Mouse (Mus musculus): ENCODE measurements around the gene Nfkbiz. TPM values are rescaled to one million over a fixed set of nuclear protein-coding genes. Genes with fewer than 3 reads are reported as not detected.
A peak's percentile ranks its signal among the peaks of the same experiment; 100 is the strongest.
"Not testable (repeated sequence)": the region's sequence is repeated elsewhere in the genome, so short reads cannot be mapped to it uniquely, and the experiment has no call there.

The Nfkbiz gene
- 94.5 TPM for polyA plus RNA-seq (2021)

DNA sequence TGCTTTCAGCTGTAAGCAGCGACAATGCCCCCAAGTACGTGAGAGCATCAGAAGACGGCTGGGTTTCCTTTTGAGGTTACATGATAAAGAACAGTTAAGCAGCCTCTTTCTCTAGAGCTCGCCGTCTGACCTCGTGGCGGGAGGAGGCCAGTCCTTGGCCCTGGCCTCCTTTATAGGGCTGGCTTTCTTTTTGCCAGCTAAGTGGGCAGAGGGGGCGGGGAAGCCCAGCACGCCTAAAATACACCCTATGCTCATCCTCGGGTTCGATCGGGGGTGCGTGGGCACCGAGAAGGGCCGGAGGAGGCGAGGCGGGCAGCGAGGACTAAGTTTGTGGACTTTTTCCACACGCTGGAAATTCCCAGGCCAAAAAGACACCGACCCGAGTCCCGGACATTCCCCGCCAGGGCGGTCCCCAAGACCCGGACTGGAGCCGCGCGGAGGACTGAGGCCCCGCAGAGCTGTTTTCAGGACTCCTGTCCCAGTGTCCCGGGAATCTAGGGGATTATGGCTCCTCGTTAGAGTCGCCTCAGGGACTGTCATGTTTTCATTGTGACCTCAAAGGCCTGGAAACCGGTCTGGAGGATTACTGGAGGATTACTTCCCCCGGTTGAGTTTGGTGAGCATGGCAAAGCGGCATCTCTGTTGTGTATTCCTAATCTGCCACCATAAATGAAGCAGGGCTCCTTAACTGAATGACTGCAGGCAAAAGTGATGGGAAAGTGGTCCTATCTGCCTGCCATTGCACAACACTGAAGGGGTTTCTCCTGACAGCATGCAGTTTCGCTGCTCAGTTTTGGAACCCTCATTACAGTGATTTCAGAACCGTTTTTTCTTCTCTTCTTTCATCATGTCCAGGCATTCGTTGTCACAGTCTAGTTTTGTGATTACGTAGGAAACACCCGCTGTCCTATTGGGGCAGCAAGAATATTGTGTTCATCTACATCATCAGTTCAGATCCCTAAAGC, at the start of gene Nfkbiz:
TSS of gene Nfkbiz (minus strand) at position 390 of the 965 bp plus-strand sequence.
- DNase-seq (ENCODE audit: low read depth, low spot score), result no peak
- CTCF ChIA-PET, result interaction anchor here (1.2 to 2.9 kb wide), 3 partner anchors 8 to 40 kb away, joined by 3 to 19 read pairs (median 7); no protein-coding TSS in a partner anchor
- peak; percentile 94 for ATAC-seq
- no peak for TF ChIP-seq CTCF (IDR thresholded peaks at IDR 0.05)
- in situ Hi-C loops (cut with MboI; ENCODE audit: low pct_unique_long_range_greater_than_20kb), result no loop called here
- no peaks in the 10 kb centered on the region for H3K27me3 ChIP-seq
- POLR2A ChIA-PET, result interaction anchor here (0.6 to 1.5 kb wide), 4 partner anchors 13 to 315 kb away, joined by 3 to 12 read pairs (median 4); no protein-coding TSS in a partner anchor

DNA sequence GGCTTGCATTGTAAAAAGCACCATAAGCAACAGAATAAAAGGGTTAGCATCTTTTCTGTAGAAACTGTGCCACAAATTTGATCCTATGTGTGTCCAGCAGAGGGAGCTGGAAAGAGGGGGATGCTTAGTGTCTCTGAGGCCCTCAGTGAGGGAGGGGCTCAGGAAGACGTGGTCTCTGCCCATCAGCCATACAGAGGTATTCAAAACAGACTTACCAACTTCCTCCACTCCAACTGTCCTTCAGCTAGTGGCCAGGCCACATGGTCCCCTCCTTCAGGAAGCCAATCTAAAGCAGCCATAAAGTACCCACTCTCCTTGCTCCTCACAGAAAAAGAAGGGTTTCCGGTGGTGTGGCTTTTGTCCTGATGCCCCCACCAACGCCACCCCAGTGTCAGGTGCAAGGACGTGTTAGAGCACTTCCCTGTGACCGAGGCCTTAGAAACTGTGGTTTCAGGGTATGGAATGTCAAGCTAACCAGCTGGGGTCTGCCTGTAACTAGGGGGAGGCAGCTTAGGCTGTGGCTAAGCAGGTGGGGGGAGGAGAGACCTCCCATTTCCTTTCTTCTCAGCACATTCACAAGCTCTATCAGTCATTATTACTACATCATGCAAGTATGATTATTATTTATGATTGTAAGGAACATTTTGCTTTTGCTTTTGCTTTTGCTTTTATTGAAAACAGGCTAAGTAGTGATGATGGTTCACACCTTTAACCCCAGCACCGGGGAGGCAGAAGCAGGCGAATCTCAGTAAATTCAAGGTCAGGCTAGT, 49.3 kb upstream of the Nfkbiz start:
- in situ Hi-C loops (cut with MboI; ENCODE audit: low pct_unique_long_range_greater_than_20kb), result loop anchor here (25.0 kb wide), 1 partner anchor 1926 kb away; no protein-coding TSS in a partner anchor
- no peak for DNase-seq (ENCODE audit: low read depth, low spot score)
- ChIA-PET POLR2A (no interaction called here), CTCF (interaction anchor here (1.5 kb wide), 1 partner anchor 10 kb away, joined by 4 read pairs; no protein-coding TSS in a partner anchor)
- H3K27me3 ChIP-seq, result no peaks in the 10 kb centered on the region
- TF ChIP-seq CTCF (IDR thresholded peaks at IDR 0.05), result peak; percentile 66
- peak; percentile 51 for ATAC-seq

DNA sequence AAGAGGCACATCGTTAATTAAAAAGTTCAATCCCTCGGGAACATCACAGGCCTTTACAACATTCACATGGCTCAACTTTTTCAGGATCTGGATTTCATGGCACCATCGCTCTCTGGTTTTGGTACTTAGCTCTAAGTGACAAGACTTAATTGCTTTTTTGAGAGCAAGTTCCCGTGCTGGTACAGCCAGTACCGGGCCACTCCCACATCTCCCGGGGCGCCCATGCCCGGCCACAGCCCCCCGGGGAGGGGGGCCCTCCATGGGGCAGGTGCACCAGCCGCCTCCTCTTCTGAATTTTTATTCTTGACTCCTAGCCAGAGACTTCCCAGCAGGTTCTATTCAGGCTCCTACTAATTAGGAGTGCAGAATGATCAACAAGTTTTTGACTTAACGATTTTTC, 45.5 kb upstream of the Nfkbiz start:
- CTCF ChIA-PET, result no interaction called here
- in situ Hi-C loops (cut with MboI; ENCODE audit: low pct_unique_long_range_greater_than_20kb), result loop anchor here (25.0 kb wide), 1 partner anchor 1922 kb away; no protein-coding TSS in a partner anchor
- ATAC-seq, result no peak

DNA sequence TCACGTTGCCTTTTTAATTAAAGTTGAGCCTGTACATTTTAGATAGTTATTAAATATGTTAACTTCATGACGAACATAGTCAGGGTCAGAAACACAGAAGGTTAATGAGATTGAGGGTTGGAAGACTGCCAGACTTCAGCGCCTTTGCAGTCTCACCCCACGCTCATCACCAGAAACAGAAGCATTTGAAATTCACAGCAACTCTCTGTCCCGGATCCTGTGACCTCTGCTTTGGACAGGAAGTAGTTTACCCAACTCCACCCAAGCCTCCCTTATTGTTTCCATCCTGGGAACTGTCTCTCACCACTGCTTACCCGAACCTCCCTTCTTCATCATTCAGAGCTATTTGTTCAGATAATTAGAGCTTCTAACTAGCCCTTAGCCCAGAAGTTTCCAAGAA, 37.3 kb upstream of the Nfkbiz start:
- in situ Hi-C loops (cut with MboI; ENCODE audit: low pct_unique_long_range_greater_than_20kb), result loop anchor here (25.0 kb wide), 1 partner anchor 1914 kb away; no protein-coding TSS in a partner anchor

More for the DNA sequence above, 45.5 kb upstream of the Nfkbiz start:
- DNase-seq (ENCODE audit: low read depth, low spot score), result no peak
- no peaks in the 10 kb centered on the region for H3K27me3 ChIP-seq
- POLR2A ChIA-PET, result no interaction called here
- TF ChIP-seq CTCF (IDR thresholded peaks at IDR 0.05), result no peak

DNA sequence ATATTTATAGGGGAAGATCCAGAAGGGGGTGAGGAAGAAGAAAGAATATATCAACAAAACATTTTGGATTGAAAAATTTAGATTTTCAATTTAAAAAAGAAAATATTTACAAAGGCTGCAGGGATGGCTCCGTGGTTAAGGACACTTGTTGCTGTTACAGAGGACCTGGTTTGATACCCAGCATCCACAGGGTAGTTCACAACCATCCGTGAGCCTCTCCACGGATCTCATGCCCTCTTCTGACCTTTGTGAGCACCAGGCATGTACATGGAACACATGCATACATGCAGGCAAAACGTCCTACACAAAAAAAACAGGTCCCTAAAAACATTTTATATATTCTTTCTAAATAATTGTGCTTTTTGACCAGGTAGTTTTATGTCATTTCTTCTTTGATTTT, 25.1 kb upstream of the Nfkbiz start:
- ChIA-PET POLR2A (interaction anchor here (0.6 kb wide), 1 partner anchor 231 kb away, joined by 4 read pairs; no protein-coding TSS in a partner anchor), CTCF (interaction anchor here (0.6 to 2.9 kb wide), 10 partner anchors 9 to 388 kb away, joined by 3 to 22 read pairs (median 6); no protein-coding TSS in a partner anchor)
- no peak for ATAC-seq
- in situ Hi-C loops (cut with MboI; ENCODE audit: low pct_unique_long_range_greater_than_20kb), result loop anchor here (5.0 to 10.0 kb wide), 2 partner anchors 387 to 719 kb away; no protein-coding TSS in a partner anchor
- no peaks in the 10 kb centered on the region for H3K27me3 ChIP-seq
- TF ChIP-seq CTCF (IDR thresholded peaks at IDR 0.05), result no peak
- DNase-seq (ENCODE audit: low read depth, low spot score), result no peak

More for the DNA sequence above, 37.3 kb upstream of the Nfkbiz start:
- TF ChIP-seq CTCF (IDR thresholded peaks at IDR 0.05), result no peak
- POLR2A ChIA-PET, result no interaction called here
- ATAC-seq (no peak), DNase-seq (ENCODE audit: low read depth, low spot score) (no peak)
- CTCF ChIA-PET, result interaction anchor here (1.0 to 1.3 kb wide), 2 partner anchors 356 to 399 kb away, joined by 3 read pairs; no protein-coding TSS in a partner anchor
- H3K27me3 ChIP-seq, result no peaks in the 10 kb centered on the region

DNA sequence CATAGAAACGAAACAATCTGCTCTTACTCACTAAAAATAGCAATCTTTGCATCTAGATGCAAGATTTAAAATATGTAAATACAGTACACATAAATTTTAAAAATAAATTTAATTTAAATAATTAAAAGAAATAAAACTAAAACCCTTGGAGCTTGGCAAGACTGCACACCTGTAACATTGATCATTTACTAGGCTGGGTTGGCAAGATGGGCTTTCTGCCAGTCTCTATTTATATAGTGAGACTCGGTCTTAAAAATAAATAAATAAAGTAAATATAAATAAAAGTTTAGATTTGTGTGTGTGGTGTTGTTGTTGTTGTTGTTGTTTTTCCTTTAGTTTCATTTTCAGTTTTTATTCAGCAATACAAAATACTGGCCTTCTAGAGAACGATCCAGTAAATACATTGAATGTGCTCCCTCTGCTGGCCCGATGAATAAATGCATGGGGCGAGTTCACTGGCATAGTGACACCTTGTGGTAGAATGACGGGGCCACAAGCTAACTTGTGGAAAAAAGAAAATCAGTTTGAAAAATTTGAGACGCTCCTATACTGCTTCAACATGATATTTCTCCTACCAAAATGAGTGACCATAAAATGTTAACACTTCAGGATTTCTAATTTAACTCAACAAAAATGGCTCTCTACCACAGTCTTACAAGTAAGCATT, 24.6 kb upstream of the Nfkbiz start:
- TF ChIP-seq CTCF (IDR thresholded peaks at IDR 0.05), result peak; percentile 98
- DNase-seq (ENCODE audit: low read depth, low spot score) (peak; percentile 37), ATAC-seq (peak; percentile 65)
- ChIA-PET CTCF (interaction anchor here (0.6 to 2.9 kb wide), 11 partner anchors 9 to 387 kb away, joined by 3 to 22 read pairs (median 5); no protein-coding TSS in a partner anchor), POLR2A (interaction anchor here (0.6 kb wide), 1 partner anchor 231 kb away, joined by 4 read pairs; no protein-coding TSS in a partner anchor)
- in situ Hi-C loops (cut with MboI; ENCODE audit: low pct_unique_long_range_greater_than_20kb), result loop anchor here (5.0 to 10.0 kb wide), 2 partner anchors 386 to 718 kb away; no protein-coding TSS in a partner anchor
- no peaks in the 10 kb centered on the region for H3K27me3 ChIP-seq

DNA sequence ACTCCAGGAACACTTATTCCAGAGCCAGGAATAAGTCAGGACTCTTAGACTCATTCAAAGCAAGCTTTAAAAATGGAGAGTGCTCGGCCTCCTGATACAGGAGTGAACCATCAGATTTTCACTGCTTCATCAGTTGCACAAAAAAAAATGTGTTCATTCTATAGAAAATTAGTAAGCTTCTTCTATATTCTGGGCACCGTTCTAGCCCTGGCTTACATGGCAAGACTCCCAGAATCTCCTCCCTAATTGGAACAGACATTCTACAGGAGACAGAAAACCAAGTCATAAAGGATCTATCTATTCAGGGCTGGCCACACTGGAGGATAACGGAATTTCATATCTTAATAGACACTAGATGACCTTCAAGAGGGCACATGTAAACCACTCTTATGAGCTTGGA, 22.4 kb upstream of the Nfkbiz start:
- POLR2A ChIA-PET, result no interaction called here
- DNase-seq (ENCODE audit: low read depth, low spot score) (no peak), ATAC-seq (no peak)
- no peaks in the 10 kb centered on the region for H3K27me3 ChIP-seq
- CTCF ChIA-PET, result interaction anchor here (1.9 to 2.9 kb wide), 3 partner anchors 381 to 385 kb away, joined by 9 to 22 read pairs (median 18); no protein-coding TSS in a partner anchor
- TF ChIP-seq CTCF (IDR thresholded peaks at IDR 0.05), result no peak
- in situ Hi-C loops (cut with MboI; ENCODE audit: low pct_unique_long_range_greater_than_20kb), result loop anchor here (5.0 to 10.0 kb wide), 2 partner anchors 384 to 716 kb away; no protein-coding TSS in a partner anchor

DNA sequence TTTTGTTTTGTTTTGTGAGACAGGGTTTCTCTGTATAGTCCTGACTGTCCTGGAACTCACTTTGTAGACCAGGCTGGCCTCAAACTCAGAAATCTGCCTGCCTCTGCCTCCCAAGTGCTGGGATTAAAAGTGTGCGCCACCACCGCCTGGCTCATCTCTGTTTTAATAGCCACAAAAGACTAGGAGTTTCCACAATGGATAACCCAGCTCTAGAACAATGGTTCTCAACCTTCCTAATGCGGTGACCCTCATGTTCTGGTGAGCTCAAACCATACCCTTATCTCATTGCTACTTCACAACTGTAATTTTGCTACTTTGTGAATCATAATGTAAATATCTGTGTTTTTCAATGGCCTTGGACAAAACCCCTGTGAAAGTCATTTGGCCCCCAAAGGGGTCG, 20.7 kb upstream of the Nfkbiz start:
- DNase-seq (ENCODE audit: low read depth, low spot score); ATAC-seq; H3K27me3 ChIP-seq; POLR2A ChIA-PET; in situ Hi-C loops (cut with MboI; ENCODE audit: low pct_unique_long_range_greater_than_20kb): not testable (repeated sequence)
- CTCF ChIA-PET, result interaction anchor here (1.3 to 3.1 kb wide), 4 partner anchors 338 to 382 kb away, joined by 4 to 10 read pairs (median 7); no protein-coding TSS in a partner anchor

DNA sequence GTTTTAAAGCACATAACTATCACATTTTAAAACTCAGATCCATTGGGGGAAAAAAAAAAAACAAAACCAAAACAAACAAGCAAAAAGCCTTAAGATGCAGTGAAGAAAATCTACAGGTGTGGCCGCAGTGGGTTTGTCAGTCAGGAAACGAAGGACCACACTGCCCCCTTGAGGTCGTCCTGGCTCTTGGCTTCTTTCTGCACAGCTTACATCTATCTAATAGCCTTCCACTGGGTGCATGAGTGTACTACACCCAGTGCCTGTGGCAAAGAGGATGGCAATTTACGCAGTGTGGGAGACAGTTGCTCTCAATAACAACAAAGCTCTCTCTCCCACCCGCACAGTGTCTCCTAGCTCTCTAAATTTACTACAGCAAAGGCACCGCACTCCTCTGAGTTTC, 19.8 kb upstream of the Nfkbiz start:
- POLR2A ChIA-PET, result no interaction called here
- in situ Hi-C loops (cut with MboI; ENCODE audit: low pct_unique_long_range_greater_than_20kb), result no loop called here
- no peaks in the 10 kb centered on the region for H3K27me3 ChIP-seq
- CTCF ChIA-PET, result interaction anchor here (1.3 to 3.1 kb wide), 5 partner anchors 337 to 384 kb away, joined by 3 to 10 read pairs (median 5); no protein-coding TSS in a partner anchor
- no peak for DNase-seq (ENCODE audit: low read depth, low spot score)
- peak; percentile 81 for TF ChIP-seq CTCF (IDR thresholded peaks at IDR 0.05)
- ATAC-seq, result peak; percentile 79
